Mouse (Mus musculus) liver, embryonic 14.5 days (tissue): ENCODE measurements at regions not wholly inside any gene's neighbourhood (a gene's known extent, or its start where the extent isn't known, plus 50 kb on each side); places are given as distances from the start of the nearest gene placed in this dataset.

Experiments
- CTCF ChIP-seq: IDR thresholded peaks from 2 replicates; pipeline ENCODE4 v1.5.1; 2016; ENCODE audit warnings: antibody characterized with exemption, low read depth, control low read depth
- EP300 ChIP-seq: IDR thresholded peaks from 2 replicates; pipeline ENCODE4 v1.6.1; 2016; ENCODE audit warnings: antibody characterized with exemption, low read depth

GRCm38 (mm10) chr16:30656881-30657280, 57.4 kb downstream of the Fam43a start:
- TF ChIP-seq EP300: no peak
- no peak for TF ChIP-seq CTCF
